Mouse (Mus musculus) heart, adult 10 weeks (tissue): ENCODE measurements around the gene Ddn. TPM values are rescaled to one million over a fixed set of nuclear protein-coding genes. Genes with fewer than 3 reads are reported as not detected.

Experiments
- polyA plus RNA-seq: library from polyadenylated mRNA; stranded (reverse); fragments of 350-450 nt; fragmentation: Illumina TruSeq; extraction: RNeasy Lipid Tissue Mini Kit (QIAGEN cat#74804); gene quantifications from one replicate; pipeline ENCODE4 v1.2.3, GENCODE M21; 2014; ENCODE audit warnings: low read depth, low replicate concordance

Ddn gene
- 0.24 TPM for polyA plus RNA-seq

GRCm38 (mm10) chr15:98809390-98809789 lies at the start of gene Ddn:
Ddn (minus strand) TSS chr15:98809490.

GRCm38 (mm10) chr15:98830736-98831683 lies 21.7 kb upstream of the Ddn start, which contains the start of gene Prkag1:
Prkag1 (minus strand) TSS chr15:98831521.

GRCm38 (mm10) chr15:98789661-98790535 lies 19.4 kb downstream of the Ddn start, which contains the start of gene Wnt1:
Wnt1 (plus strand) TSS chr15:98789857.

GRCm38 (mm10) chr15:98777762-98778161 lies 31.5 kb downstream of the Ddn start, which contains the start of gene Wnt10b:
Wnt10b (minus strand) TSS chr15:98778150.

GRCm38 (mm10) chr15:98762670-98763529 lies 46.4 kb downstream of the Ddn start, which contains the start of gene Arf3:
Arf3 (minus strand) TSS chr15:98763214.

Other genes starting within 250 kb of the Ddn start
- 17.2 TPM for gene Ccnt1, start 238.6 kb downstream of the Ddn start, polyA plus RNA-seq
- gene 4930415O20Rik, start 238.5 kb downstream of the Ddn start, polyA plus RNA-seq = not detected
- 171 TPM for gene Adcy6, start 199.4 kb downstream of the Ddn start, polyA plus RNA-seq
- gene Cacnb3, start 178.7 kb downstream of the Ddn start, polyA plus RNA-seq = 4.8 TPM
- 46.9 TPM for gene Ddx23, start 146.6 kb downstream of the Ddn start, polyA plus RNA-seq
- 2.2 TPM for gene Rnd1, start 132.0 kb downstream of the Ddn start, polyA plus RNA-seq
- gene Ccdc65, start 101.3 kb downstream of the Ddn start, polyA plus RNA-seq = 1.0 TPM
- 4.5 TPM for gene Fkbp11, start 81.3 kb downstream of the Ddn start, polyA plus RNA-seq
- gene Arf3, start 46.3 kb downstream of the Ddn start, polyA plus RNA-seq = 16.7 TPM
- gene Wnt10b, start 31.3 kb downstream of the Ddn start, polyA plus RNA-seq = 0.26 TPM
- gene Wnt1, start 19.6 kb downstream of the Ddn start, polyA plus RNA-seq = not detected
- 136 TPM for gene Prkag1, start 22.0 kb upstream of the Ddn start, polyA plus RNA-seq
- gene Kmt2d, start 61.7 kb upstream of the Ddn start, polyA plus RNA-seq = 24.0 TPM
- 2.2 TPM for gene Rhebl1, start 85.0 kb upstream of the Ddn start, polyA plus RNA-seq
- 0.63 TPM for gene Dhh, start 89.0 kb upstream of the Ddn start, polyA plus RNA-seq
- 13.2 TPM for gene Lmbr1l, start 108.7 kb upstream of the Ddn start, polyA plus RNA-seq
- 260 TPM for gene Tuba1b, start 125.1 kb upstream of the Ddn start, polyA plus RNA-seq
- not detected for gene Gm49450, start 144.1 kb upstream of the Ddn start, polyA plus RNA-seq
- gene Tuba1a, start 144.2 kb upstream of the Ddn start, polyA plus RNA-seq = 126 TPM
- 41.6 TPM for gene Tuba1c, start 220.4 kb upstream of the Ddn start, polyA plus RNA-seq
- gene Prph, start 245.7 kb upstream of the Ddn start, polyA plus RNA-seq = 0.76 TPM